Mouse (Mus musculus) heart, embryonic 10.5 days (tissue): ENCODE data around the gene Rapgef4. TPM values are rescaled to one million over a fixed set of nuclear protein-coding genes. Genes with fewer than 3 reads are reported as not detected.

Source experiments
- DNase-seq: peaks from one replicate; pipeline ENCODE4 v3.0.0-alpha.2; 2017; ENCODE audit warnings: low spot score
- H3K27ac ChIP-seq: fragments of 300-500 bp; sonication (generic); 2 replicates; pipeline ENCODE4 v1.5.1; 2016; ENCODE audit warnings: mild to moderate bottlenecking
- H3K27me3 ChIP-seq: fragments of 300-500 bp; sonication (generic); 2 replicates; pipeline ENCODE4 v1.6.1; 2016; ENCODE audit warnings: mild to moderate bottlenecking; ENCODE audit not compliant: poor library complexity, insufficient read depth, severe bottlenecking
- H3K36me3 ChIP-seq: fragments of 300-500 bp; sonication (generic); 2 replicates; pipeline ENCODE4 v1.6.1; 2016; ENCODE audit warnings: mild to moderate bottlenecking, moderate library complexity
- H3K4me1 ChIP-seq: fragments of 300-500 bp; sonication (generic); 2 replicates; pipeline ENCODE4 v1.6.1; 2016; ENCODE audit warnings: mild to moderate bottlenecking
- H3K4me3 ChIP-seq: fragments of 300-500 bp; sonication (generic); 2 replicates; pipeline ENCODE4 v1.5.1; 2016; ENCODE audit warnings: mild to moderate bottlenecking, moderate library complexity
- H3K9me3 ChIP-seq: fragments of 300-500 bp; sonication (generic); 2 replicates; pipeline ENCODE4 v1.6.1; 2016; ENCODE audit warnings: mild to moderate bottlenecking, moderate library complexity
- WGBS: fragments of 180-500 bp; shearing (Covaris S2); methylation state at CpG from one replicate; pipeline ENCODE4 v1.1.7; 2016; 5-methylcytosine and 5-hydroxymethylcytosine counted together
- polyA plus RNA-seq: library from polyadenylated mRNA; unstranded; fragments of >200 nt; fragmentation: Nextera tagmentation; extraction: Ambion mirVana; gene quantifications from 2 replicates; pipeline ENCODE4 v1.2.1, GENCODE M21; 2016

Rapgef4 gene
- polyA plus RNA-seq, 1 experiment from 2014 or later: 3.1 TPM

DNA sequence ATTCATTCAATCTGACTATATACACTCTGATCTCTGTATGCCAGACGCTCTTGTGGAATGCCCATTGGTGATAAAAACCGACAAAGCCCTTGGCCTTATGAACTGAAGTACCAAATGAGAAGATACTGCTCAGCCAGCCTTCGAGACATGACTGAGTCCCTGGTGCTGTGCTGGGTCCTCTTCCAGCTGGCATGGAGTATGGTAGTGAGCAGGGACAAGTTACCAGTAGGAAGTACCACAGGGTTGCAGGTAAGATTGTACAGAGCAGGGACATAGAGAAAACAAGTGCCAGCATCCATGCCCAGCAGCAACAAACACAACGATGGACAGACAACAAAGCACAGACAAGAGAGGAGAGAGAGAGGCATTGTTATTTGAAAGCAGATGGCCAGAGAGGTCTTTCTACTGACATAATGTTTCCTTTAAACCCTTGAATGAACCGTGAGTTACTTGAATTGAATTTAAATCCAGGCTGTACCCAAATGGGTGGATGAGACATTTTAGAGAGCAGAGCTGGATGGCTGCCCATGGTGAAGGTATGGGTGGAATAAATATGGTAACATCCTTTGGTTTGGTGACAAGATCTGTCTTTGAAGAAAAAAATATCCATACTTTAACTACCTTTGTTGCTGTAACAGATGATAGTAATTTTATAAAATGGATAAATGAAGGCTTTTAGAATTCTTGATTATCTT is 12.8 kb downstream of the Rapgef4 start:
- peaks cover 1% of the 10 kb centered on the region; the same call in 1 of the 2 replicates for H3K4me1 ChIP-seq
- H3K36me3 ChIP-seq: no peaks in the 10 kb centered on the region
- WGBS: 77% methylated on average over 5 of the region's 5 CpGs
- no peak overlapping the region for H3K4me3 ChIP-seq
- no peaks in the 10 kb centered on the region for H3K9me3 ChIP-seq
- DNase-seq: no peak
- no peaks in the 10 kb centered on the region for H3K27me3 ChIP-seq
- no peak overlapping the region for H3K27ac ChIP-seq

DNA sequence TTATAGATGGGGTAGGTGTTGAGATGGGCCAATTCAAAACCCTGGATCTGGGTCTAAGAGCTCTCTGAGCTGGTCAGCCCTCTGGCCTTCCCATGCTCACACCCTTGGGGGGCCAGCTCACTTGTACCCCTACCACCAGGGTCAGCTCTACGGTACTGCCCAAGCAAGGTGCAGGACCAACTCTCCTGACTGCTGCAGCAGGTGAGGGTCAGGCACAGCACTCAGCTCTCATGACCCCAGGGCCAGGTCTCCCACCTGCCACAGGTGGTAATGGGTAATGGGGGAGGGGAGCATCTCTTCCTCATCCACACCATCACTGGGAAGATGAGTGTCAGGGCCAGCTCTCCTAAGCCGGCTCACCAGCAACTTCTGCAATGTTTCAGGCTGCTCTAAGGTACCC is 17.5 kb downstream of the Rapgef4 start:
- 88% methylated on average over 2 of the region's 2 CpGs for WGBS
- no peak for DNase-seq
- Histone ChIP-seq H3K27ac (no peak overlapping the region), H3K4me3 (no peak overlapping the region), H3K4me1 (peaks cover 7% of the 10 kb centered on the region; the same call in 1 of the 2 replicates), H3K36me3 (no peaks in the 10 kb centered on the region), H3K9me3 (no peaks in the 10 kb centered on the region), H3K27me3 (no peaks in the 10 kb centered on the region)

DNA sequence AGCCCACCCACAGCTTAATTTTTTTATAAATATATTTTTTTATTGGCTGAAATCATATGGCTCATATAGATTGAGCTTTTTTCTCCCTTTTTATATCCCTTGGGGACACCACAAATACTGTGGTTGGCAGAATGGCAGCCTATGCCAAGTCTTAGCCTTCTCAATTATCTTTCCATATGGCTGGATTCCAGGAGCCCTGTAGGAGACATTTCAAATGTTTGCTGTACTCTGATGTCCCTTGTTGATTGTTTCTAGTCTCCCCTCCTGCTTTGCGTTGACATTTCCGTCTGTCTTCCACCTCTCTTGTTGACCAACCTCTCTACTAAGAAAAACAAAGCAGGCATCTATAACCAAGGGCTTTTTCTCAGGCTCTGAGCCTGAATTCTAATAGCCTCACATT is 19.1 kb downstream of the Rapgef4 start:
- Histone ChIP-seq H3K9me3 (no peaks in the 10 kb centered on the region), H3K4me3 (no peak overlapping the region), H3K36me3 (no peaks in the 10 kb centered on the region), H3K27ac (no peak overlapping the region), H3K27me3 (no peaks in the 10 kb centered on the region), H3K4me1 (peaks cover 7% of the 10 kb centered on the region; the same call in 1 of the 2 replicates)
- 75% methylated on average over 2 of the region's 2 CpGs for WGBS
- no peak for DNase-seq

DNA sequence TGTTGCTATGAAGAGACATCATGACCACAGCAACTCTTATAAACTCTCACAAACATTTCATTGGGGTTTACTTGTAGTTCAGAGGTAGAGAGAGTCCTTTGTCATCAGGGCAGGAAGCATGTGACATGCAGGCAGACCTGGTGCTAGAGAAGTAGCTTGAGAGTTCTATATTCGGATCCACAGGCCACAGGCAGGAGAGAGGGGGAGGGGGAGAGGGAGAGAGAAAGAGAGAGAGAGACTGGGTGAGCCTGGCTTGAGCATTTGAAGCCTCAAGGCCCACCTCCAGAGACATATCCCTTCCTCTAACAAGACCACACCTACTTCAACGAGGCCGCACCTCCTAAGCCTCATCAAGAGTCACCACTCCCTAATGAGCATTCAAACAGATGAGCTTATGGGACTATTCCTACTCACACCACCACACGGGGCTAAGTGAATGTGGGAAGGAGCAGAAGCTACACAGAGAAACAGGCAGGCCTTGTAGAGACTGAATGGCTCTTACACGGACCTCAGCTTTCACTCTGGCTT is 21.9 kb downstream of the Rapgef4 start:
- DNase-seq: no peak
- peak overlapping the region; percentile 42; the same call in 1 of the 2 replicates for H3K27ac ChIP-seq
- H3K36me3 ChIP-seq: no peaks in the 10 kb centered on the region
- no peak overlapping the region for H3K4me3 ChIP-seq
- WGBS: 61% methylated on average over 5 of the region's 5 CpGs
- peaks cover 7% of the 10 kb centered on the region; the same call in 1 of the 2 replicates for H3K4me1 ChIP-seq
- H3K9me3 ChIP-seq: 0 out of 2 replicates have a peak, but pooled peaks cover 3% of the 10 kb centered on the region
- no peaks in the 10 kb centered on the region for H3K27me3 ChIP-seq

DNA sequence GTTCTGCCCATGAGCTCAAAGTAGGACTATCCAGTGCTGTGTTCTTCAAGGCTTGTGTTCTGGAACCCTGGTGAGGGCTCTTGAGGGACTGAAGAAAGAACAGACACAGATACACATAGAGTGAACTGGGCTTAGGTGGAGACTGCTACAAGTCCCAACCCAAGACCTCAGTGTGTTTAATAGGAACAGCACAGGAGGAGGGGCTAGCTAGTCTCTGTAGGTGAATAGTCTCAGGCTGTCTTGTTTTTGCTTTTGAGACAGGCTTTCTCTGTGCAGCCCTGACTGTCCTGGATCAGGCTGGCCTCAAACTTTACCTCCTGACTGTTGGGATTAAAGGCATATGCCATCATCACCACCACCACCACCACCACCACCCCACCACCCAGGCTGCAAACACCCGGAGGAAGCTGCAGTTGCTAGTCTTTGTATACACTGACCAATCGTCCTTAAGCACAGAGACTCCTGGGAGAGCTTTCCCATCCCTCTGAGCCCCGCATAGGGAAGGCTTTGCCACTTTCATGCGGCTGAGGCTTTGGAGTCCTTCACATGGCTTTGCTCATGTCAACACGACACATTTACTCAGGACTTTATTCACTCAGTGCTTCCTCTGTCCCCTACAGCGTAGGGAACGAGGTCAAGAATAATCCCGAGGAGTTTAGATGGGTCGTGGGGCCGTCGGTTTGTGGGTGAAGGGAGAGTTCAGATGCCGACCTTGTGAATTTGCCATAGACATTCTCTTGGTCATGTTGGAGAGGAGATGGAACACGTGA is 22.9 kb downstream of the Rapgef4 start:
- H3K4me3 ChIP-seq: no peak overlapping the region
- 81% methylated on average over 13 of the region's 13 CpGs for WGBS
- H3K27ac ChIP-seq: no peak overlapping the region
- no peaks in the 10 kb centered on the region for H3K27me3 ChIP-seq
- DNase-seq: no peak
- peaks cover 7% of the 10 kb centered on the region; the same call in 1 of the 2 replicates for H3K4me1 ChIP-seq
- H3K9me3 ChIP-seq: 0 out of 2 replicates have a peak, but pooled peaks cover 3% of the 10 kb centered on the region
- 0 out of 2 replicates have a peak, but pooled peaks cover 3% of the 10 kb centered on the region for H3K36me3 ChIP-seq

DNA sequence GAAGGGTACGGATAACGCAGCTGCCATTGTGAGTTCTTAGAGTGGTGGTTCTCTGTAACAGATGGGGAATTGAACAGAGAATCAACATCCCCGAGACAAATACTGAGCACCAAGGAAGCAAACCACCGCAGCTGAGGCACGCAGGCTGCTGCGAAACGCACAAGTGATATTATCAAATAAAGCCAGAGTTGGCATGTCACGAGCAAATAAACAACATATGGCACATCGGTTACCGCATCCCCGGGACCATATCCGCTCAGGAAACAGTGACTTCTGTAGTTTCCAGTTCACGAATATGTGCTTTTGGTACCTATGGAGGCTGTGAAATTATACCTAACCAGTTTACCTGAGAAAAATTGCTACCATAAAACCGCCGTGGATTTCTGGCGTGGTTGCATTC is 24.0 kb downstream of the Rapgef4 start:
- Histone ChIP-seq H3K4me1 (peaks cover 7% of the 10 kb centered on the region; the same call in 1 of the 2 replicates), H3K27me3 (no peaks in the 10 kb centered on the region), H3K36me3 (0 out of 2 replicates have a peak, but pooled peaks cover 3% of the 10 kb centered on the region), H3K27ac (no peak overlapping the region), H3K4me3 (no peak overlapping the region), H3K9me3 (0 out of 2 replicates have a peak, but pooled peaks cover 3% of the 10 kb centered on the region)
- no peak for DNase-seq
- 90% methylated on average over 16 of the region's 16 CpGs for WGBS

DNA sequence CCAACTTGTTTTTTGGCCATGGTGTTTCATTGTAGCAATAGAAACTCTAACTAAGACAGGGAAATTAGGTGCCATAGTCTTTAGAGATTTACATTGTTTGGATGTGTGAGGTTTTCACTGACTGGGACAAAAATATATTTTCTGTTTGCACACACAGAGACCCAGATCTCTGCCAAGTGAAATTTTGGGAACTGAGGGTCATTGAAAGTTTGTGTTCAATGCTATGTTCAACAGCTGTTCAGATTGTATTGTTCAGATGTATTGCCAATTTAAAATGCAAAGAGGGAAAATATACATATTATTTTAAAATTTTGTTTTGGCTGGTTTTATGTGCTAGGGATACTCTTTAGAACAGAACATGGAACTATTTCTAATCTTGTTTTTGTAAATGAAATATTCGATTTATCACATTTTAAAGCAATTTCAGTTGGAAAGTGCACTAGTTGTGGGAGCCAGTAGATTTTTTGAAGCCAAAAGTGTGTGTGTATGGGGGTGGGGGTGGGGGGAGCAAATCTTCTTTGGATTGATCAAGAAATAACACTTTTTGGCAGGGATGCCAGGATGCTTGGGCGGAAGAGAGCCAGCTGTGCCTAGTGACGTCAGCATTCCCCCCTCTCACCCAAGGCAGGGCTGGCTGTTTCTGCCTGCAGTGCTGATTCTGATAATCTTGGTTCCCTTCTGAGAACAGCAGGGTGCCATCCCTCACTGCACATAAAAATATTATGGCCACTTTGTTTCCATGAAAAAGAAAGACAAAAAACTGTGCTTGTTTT is 28.6 kb downstream of the Rapgef4 start:
- no peak for DNase-seq
- Histone ChIP-seq H3K27me3 (no peaks in the 10 kb centered on the region), H3K36me3 (0 out of 2 replicates have a peak, but pooled peaks cover 3% of the 10 kb centered on the region), H3K4me1 (peaks cover 5% of the 10 kb centered on the region; the same call in 1 of the 2 replicates), H3K4me3 (no peak overlapping the region), H3K9me3 (0 out of 2 replicates have a peak, but pooled peaks cover 3% of the 10 kb centered on the region), H3K27ac (no peak overlapping the region)
- WGBS: 70% methylated on average over 3 of the region's 3 CpGs

DNA sequence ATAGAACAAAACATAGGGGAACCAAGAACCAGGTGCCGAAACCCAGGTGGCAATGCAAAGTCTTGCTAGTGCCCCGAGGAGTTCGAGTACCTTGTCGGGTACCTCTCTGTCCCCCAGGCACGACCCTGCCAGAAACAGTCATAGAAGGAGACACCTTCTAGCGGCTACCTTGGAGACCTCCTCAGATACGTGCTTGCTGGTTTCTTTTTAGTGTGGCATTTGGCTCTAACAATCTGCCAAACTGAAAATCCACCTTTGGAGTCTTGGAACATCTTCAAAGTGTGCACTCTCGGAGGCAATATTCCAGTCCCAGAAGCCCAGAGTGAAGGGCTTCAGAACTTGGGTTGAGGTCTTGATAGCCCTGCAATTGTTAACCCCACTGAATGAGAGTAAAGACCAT is 34.3 kb downstream of the Rapgef4 start:
- Histone ChIP-seq H3K4me3 (no peak overlapping the region), H3K36me3 (no peaks in the 10 kb centered on the region), H3K9me3 (no peaks in the 10 kb centered on the region), H3K4me1 (peaks cover 4% of the 10 kb centered on the region; the same call in 1 of the 2 replicates), H3K27me3 (no peaks in the 10 kb centered on the region), H3K27ac (no peak overlapping the region)
- WGBS: 83% methylated on average over 8 of the region's 8 CpGs
- no peak for DNase-seq

DNA sequence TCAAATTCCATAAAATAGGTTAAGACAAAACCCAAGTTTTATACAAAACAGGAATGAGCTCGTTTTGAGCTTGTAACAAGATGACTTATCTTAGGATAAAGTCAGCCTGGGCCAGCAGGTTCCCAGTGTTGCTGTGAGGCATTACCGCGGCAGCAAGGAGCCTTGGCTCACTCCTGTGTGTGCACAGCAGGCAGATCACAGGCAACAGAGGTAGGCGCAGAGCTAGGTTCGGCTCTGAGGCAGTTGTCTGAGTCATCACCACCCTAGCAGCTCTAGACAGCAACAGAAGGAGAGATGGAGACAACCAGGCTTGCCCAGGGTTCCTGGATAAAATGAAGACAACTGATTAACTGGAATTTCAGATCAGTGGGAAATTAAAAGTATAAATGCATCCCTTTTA is 35.0 kb downstream of the Rapgef4 start:
- 38% methylated on average over 5 of the region's 5 CpGs for WGBS
- DNase-seq: no peak
- Histone ChIP-seq H3K27me3 (no peaks in the 10 kb centered on the region), H3K4me3 (no peak overlapping the region), H3K27ac (no peak overlapping the region), H3K9me3 (no peaks in the 10 kb centered on the region), H3K36me3 (no peaks in the 10 kb centered on the region), H3K4me1 (0 out of 2 replicates have a peak, but pooled peaks cover 3% of the 10 kb centered on the region)

DNA sequence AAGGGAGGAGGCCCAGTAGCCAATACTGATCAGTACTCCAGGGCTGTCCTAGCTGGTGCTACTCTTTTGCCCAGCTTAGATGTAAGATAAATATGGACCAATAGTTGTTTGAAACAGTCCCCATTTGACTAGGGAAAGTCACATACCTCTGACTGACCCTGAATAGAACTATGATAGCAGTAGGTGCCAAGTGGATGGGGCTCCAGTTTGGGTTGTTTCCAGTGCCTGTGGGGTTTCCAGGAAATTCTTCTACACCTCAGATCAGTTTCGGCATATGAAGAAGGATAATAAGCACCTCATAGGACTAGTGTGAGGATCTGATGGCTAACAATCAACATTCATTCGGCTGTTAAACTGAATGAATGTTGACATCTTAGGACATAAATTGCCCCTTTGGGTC is 36.1 kb downstream of the Rapgef4 start:
- H3K36me3 ChIP-seq: no peaks in the 10 kb centered on the region
- H3K27me3 ChIP-seq: no peaks in the 10 kb centered on the region
- no peak overlapping the region for H3K27ac ChIP-seq
- no peak overlapping the region for H3K4me3 ChIP-seq
- WGBS: 84% methylated on average over 2 of the region's 2 CpGs
- no peaks in the 10 kb centered on the region for H3K9me3 ChIP-seq
- 0 out of 2 replicates have a peak, but pooled peaks cover 3% of the 10 kb centered on the region for H3K4me1 ChIP-seq
- DNase-seq: no peak

DNA sequence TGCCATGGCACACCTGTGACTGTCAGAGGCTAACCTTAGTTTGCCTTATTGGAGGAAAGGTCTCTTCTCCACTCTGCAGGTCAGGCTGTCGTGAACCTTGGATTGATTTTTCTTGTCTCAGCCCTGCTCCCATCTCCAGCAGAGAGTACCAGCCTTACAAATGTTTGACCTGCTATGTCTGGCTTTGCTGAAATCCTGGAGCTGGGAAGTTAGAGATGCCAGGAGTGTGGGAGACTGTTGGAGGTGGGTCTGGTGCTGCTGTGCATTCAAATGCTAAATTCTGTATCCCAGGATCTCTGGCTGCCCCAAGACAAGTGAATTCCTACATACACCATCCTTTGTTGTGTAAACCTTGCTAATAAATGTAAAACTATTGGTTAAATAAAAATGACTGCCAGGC is 37.7 kb downstream of the Rapgef4 start:
- no peaks in the 10 kb centered on the region for H3K36me3 ChIP-seq
- WGBS: 88% methylated on average over 1 of the region's 1 CpGs
- 0 out of 2 replicates have a peak, but pooled peaks cover 2% of the 10 kb centered on the region for H3K4me1 ChIP-seq
- no peak for DNase-seq
- no peaks in the 10 kb centered on the region for H3K9me3 ChIP-seq
- H3K27ac ChIP-seq: no peak overlapping the region
- no peaks in the 10 kb centered on the region for H3K27me3 ChIP-seq
- no peak overlapping the region for H3K4me3 ChIP-seq

DNA sequence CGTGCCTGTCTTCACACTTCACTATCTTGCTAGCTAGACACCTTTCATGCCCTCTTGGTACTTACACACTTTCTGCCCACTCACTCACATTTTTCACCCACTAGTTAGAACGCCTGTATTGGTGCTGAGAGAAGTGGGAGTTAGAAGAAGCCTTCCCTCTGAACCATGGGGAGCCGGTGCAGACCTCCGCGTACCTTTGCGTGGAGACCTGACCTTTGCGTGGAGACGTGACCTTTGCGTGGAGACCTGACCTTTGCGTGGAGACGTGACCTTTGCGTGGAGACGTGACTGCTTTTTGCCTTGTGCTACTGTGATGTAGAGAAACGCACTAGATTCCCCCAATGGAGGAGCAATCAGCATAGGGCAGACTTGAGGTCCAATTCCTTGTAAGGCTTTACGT is 39.7 kb downstream of the Rapgef4 start:
- DNase-seq: no peak
- no peaks in the 10 kb centered on the region for H3K9me3 ChIP-seq
- WGBS: 90% methylated on average over 15 of the region's 15 CpGs
- H3K4me1 ChIP-seq: no peaks in the 10 kb centered on the region
- no peak overlapping the region for H3K4me3 ChIP-seq
- H3K27ac ChIP-seq: no peak overlapping the region
- no peaks in the 10 kb centered on the region for H3K27me3 ChIP-seq
- no peaks in the 10 kb centered on the region for H3K36me3 ChIP-seq
